Mouse (Mus musculus): ENCODE measurements around the gene Dusp11. TPM values are rescaled to one million over a fixed set of nuclear protein-coding genes. Genes with fewer than 3 reads are reported as not detected.
"Not testable (repeated sequence)": the region's sequence is repeated elsewhere in the genome, so short reads cannot be mapped to it uniquely, and the experiment has no call there.

The Dusp11 gene
- polyA plus RNA-seq, 1 experiment from 2014 or later, result 49.8 TPM

DNA sequence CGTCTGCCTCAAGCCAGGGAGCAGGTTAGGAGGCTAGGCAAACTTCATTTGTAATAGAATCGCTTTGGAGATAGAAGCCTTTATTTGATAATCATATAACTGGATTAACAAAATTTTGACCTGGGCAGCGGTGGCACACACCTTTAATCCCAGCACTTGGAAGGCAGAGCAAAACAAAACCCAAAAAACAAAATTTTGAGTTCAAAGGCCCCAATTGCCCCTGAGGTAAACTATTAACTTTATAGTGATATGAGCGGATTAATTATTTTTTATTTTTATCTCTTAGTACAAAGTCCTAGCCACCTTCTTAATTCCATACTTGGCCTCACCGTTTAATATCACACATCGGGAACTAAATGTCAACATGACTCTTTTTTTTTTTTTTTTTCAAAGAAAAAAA, 44.9 kb downstream of the Dusp11 start:
- H3K36me3 ChIP-seq (ENCODE audit: control insufficient read depth, insufficient read depth, low read length), result peaks cover 3% of the 10 kb centered on the region; the same call in 1 of the 2 replicates
- peak overlapping the region; percentile 81 for H3K9ac ChIP-seq (ENCODE audit: low read length)
- H3K27ac ChIP-seq (replicated peaks in 1 of 2; ENCODE audit: control insufficient read depth in 1 of 2, insufficient read depth in 1 of 2, low read depth in 2 of 2, low read length in 2 of 2), result peak overlapping the region in 1 of 2 experiments; percentile 76; a peak in 2 of 4 replicates
- peaks cover 0 to 8% of the 10 kb centered on the region in 2 experiments; a peak in 2 of 4 replicates for H3K4me1 ChIP-seq (ENCODE audit: control insufficient read depth in 2 of 2, insufficient read depth in 2 of 2, low read length in 2 of 2)
- H3K27me3 ChIP-seq (ENCODE audit: control insufficient read depth, insufficient read depth, low read length), result no peaks in the 10 kb centered on the region
- ATAC-seq (ENCODE audit: insufficient number of reproducible peaks, insufficient read depth, low FRiP score, low read depth), result no peak
- peak overlapping the region; percentile 78 for H3K4me2 ChIP-seq (ENCODE audit: low read length)
- H3K4me3 ChIP-seq (ENCODE audit: control insufficient read depth in 1 of 2, insufficient read depth in 1 of 2, low read depth in 1 of 2, low read length in 2 of 2), result peak overlapping the region; percentile 56 to 82; a peak in 3 of 4 replicates
- no peaks in the 10 kb centered on the region for H3K9me3 ChIP-seq (ENCODE audit: control insufficient read depth, low read length)
- 86% methylated on average over 6 of the region's 6 CpGs for WGBS

DNA sequence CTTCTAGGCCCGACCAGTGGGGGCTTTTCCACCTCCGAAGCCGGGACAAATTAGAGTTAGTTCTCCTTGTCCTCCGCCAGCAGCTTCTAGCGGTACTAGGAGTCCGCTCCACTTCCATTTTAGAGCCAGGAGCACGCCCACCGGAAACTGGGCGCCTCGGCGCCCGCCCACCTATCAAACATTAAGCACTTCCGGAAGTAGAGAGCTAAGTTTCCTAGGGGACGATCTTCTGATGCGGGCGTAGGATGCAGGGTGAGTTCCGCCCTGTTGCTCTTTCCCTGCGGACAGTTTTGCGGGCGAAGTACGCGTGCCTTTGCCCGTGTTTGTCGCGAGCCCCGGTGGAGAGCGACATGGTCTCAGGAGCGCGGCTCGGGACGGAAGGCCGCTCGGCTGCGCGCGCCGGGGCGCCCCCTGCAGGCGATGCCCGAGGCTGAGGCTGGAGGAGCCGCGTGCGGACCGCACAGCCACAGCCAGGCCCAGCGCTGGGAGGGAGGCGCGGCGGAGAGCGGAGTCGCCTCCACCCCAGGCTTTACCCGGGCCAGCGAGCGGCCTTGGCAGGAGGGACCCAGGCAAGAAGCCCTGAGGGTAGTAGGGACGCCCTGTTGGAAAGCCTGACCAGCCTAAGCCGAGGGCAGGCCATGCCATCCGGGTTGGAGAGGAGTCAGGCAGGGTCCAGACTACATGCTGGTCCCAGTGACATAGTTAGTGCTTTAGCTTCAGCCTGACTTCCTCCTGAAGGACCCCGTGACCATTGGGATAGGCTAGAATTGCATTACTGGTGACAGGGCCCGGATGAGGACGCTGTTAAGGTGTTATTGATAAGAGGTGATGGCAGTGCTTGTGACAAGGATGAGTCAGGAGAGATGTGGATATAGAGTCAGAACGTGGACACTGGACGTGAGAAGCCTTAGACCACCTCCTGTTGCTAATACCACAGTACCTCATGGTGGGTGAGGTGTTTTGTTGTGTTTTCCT, 45.6 kb downstream of the Dusp11 start, which contains the start of gene Nat8f1:
Gene Nat8f1 (minus strand): TSS at position 149 of the 975 bp plus-strand sequence.
- not testable (repeated sequence) for H3K9me3 ChIP-seq (ENCODE audit: control insufficient read depth, low read length); H3K36me3 ChIP-seq (ENCODE audit: control insufficient read depth, insufficient read depth, low read length); H3K27me3 ChIP-seq (ENCODE audit: control insufficient read depth, insufficient read depth, low read length); H3K4me1 ChIP-seq (ENCODE audit: control insufficient read depth in 2 of 2, insufficient read depth in 2 of 2, low read length in 2 of 2)
- Histone ChIP-seq H3K27ac (replicated peaks in 1 of 2; ENCODE audit: control insufficient read depth in 1 of 2, insufficient read depth in 1 of 2, low read depth in 2 of 2, low read length in 2 of 2) (peak within 1 kb of the TSS; percentile 76 to 93), H3K4me3 (ENCODE audit: control insufficient read depth in 1 of 2, insufficient read depth in 1 of 2, low read depth in 1 of 2, low read length in 2 of 2) (peak within 1 kb of the TSS; percentile 56 to 82), H3K4me2 (ENCODE audit: low read length) (peak within 1 kb of the TSS; percentile 78), H3K9ac (ENCODE audit: low read length) (peak within 1 kb of the TSS; percentile 81)
- peak; percentile 94 for ATAC-seq (ENCODE audit: insufficient number of reproducible peaks, insufficient read depth, low FRiP score, low read depth)
- under 1% methylated on average over 60 of the region's 61 CpGs for WGBS

DNA sequence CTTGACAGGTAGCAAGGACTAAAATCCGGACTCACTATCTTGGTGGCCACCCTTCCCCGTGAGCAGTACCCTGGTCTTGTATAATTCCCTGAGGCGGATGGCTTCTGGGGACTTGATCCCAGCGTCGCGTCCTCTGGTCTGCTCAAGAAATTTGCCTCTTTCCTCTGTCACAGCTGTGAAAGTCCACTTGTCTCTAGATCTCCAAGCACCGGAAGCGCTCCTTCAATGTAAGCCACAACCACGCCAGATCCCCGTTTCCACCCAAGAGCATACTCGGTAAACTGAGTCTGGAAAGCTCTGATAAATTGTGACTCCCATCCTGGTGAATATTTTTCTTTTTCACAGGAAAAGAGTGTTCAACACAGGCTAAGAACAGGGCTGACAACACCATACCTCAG, 46.3 kb downstream of the Dusp11 start:
- peak overlapping the region; percentile 81 for H3K9ac ChIP-seq (ENCODE audit: low read length)
- peak overlapping the region; percentile 76 to 93 for H3K27ac ChIP-seq (replicated peaks in 1 of 2; ENCODE audit: control insufficient read depth in 1 of 2, insufficient read depth in 1 of 2, low read depth in 2 of 2, low read length in 2 of 2)
- no peak for ATAC-seq (ENCODE audit: insufficient number of reproducible peaks, insufficient read depth, low FRiP score, low read depth)
- 4% methylated on average over 11 of the region's 11 CpGs for WGBS
- H3K4me3 ChIP-seq (ENCODE audit: control insufficient read depth in 1 of 2, insufficient read depth in 1 of 2, low read depth in 1 of 2, low read length in 2 of 2), result peak overlapping the region; percentile 56 to 82
- peaks cover 0 to 8% of the 10 kb centered on the region in 2 experiments; a peak in 2 of 4 replicates for H3K4me1 ChIP-seq (ENCODE audit: control insufficient read depth in 2 of 2, insufficient read depth in 2 of 2, low read length in 2 of 2)
- peak overlapping the region; percentile 78 for H3K4me2 ChIP-seq (ENCODE audit: low read length)
- H3K36me3 ChIP-seq (ENCODE audit: control insufficient read depth, insufficient read depth, low read length), result no peaks in the 10 kb centered on the region
- H3K9me3 ChIP-seq (ENCODE audit: control insufficient read depth, low read length), result no peaks in the 10 kb centered on the region
- H3K27me3 ChIP-seq (ENCODE audit: control insufficient read depth, insufficient read depth, low read length), result no peaks in the 10 kb centered on the region

DNA sequence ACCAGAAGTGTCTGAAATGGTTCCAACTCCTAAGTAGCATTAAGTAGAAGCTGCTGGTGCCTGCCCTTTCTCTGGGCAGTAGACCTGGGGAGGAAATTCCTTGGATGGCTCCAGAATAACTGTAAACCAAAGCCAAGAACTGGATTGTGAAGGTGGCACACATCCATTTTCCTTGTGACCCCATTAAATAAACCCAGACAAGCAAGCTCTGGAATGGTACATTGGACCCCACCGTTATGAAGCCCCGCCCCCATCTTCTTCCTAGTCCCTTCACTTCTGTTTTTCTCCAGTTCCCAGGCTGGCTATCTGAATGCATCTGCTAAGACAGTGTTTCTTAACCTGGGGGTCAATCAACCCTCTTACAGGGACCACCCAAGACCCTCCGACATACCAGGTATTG, 49.9 kb downstream of the Dusp11 start, which contains the start of gene Tprkb:
Gene Tprkb (plus strand): TSS at position 279 of the 400 bp plus-strand sequence.
- H3K4me1 ChIP-seq (ENCODE audit: control insufficient read depth in 2 of 2, insufficient read depth in 2 of 2, low read length in 2 of 2), result peaks cover 0 to 8% of the 10 kb centered on the region in 2 experiments; a peak in 2 of 4 replicates
- H3K4me3 ChIP-seq (ENCODE audit: control insufficient read depth in 1 of 2, insufficient read depth in 1 of 2, low read depth in 1 of 2, low read length in 2 of 2), result no peak within 1 kb of the TSS
- H3K9ac ChIP-seq (ENCODE audit: low read length), result no peak within 1 kb of the TSS
- WGBS, result 84% methylated on average over 3 of the region's 3 CpGs
- H3K27ac ChIP-seq (replicated peaks in 1 of 2; ENCODE audit: control insufficient read depth in 1 of 2, insufficient read depth in 1 of 2, low read depth in 2 of 2, low read length in 2 of 2), result no peak within 1 kb of the TSS
- no peaks in the 10 kb centered on the region for H3K36me3 ChIP-seq (ENCODE audit: control insufficient read depth, insufficient read depth, low read length)
- no peaks in the 10 kb centered on the region for H3K9me3 ChIP-seq (ENCODE audit: control insufficient read depth, low read length)
- H3K4me2 ChIP-seq (ENCODE audit: low read length), result no peak within 1 kb of the TSS
- H3K27me3 ChIP-seq (ENCODE audit: control insufficient read depth, insufficient read depth, low read length), result no peaks in the 10 kb centered on the region
- no peak for ATAC-seq (ENCODE audit: insufficient number of reproducible peaks, insufficient read depth, low FRiP score, low read depth)

DNA sequence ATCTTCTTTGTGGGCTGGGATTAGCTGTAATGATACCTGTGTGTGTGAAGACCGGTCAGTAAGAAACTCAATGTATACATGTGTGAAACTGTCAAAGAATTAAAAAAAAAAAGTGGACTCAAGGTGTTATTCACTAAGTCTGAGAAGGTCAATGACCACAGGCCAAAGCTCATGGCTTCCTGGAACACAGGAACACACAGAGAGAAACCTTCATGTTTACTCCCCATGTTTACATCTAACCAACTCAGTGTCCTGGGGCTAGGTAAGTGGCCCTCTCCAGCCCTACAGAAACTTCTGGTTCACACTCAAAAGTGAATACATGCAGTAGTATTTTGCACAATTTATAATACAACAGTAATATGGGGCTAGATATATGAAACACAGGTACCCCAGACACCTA, 51.8 kb downstream of the Dusp11 start:
- Histone ChIP-seq H3K36me3 (ENCODE audit: control insufficient read depth, insufficient read depth, low read length) (no peaks in the 10 kb centered on the region), H3K4me1 (ENCODE audit: control insufficient read depth in 2 of 2, insufficient read depth in 2 of 2, low read length in 2 of 2) (peaks cover 0 to under 1% of the 10 kb centered on the region in 2 experiments; a peak in 1 of 4 replicates), H3K4me3 (ENCODE audit: control insufficient read depth in 1 of 2, insufficient read depth in 1 of 2, low read depth in 1 of 2, low read length in 2 of 2) (no peak overlapping the region), H3K4me2 (ENCODE audit: low read length) (no peak overlapping the region), H3K27me3 (ENCODE audit: control insufficient read depth, insufficient read depth, low read length) (no peaks in the 10 kb centered on the region), H3K9ac (ENCODE audit: low read length) (no peak overlapping the region), H3K9me3 (ENCODE audit: control insufficient read depth, low read length) (no peaks in the 10 kb centered on the region), H3K27ac (replicated peaks in 1 of 2; ENCODE audit: control insufficient read depth in 1 of 2, insufficient read depth in 1 of 2, low read depth in 2 of 2, low read length in 2 of 2) (no peak overlapping the region)
- ATAC-seq (ENCODE audit: insufficient number of reproducible peaks, insufficient read depth, low FRiP score, low read depth), result no peak
- WGBS, result 94% methylated on average over 1 of the region's 1 CpGs

DNA sequence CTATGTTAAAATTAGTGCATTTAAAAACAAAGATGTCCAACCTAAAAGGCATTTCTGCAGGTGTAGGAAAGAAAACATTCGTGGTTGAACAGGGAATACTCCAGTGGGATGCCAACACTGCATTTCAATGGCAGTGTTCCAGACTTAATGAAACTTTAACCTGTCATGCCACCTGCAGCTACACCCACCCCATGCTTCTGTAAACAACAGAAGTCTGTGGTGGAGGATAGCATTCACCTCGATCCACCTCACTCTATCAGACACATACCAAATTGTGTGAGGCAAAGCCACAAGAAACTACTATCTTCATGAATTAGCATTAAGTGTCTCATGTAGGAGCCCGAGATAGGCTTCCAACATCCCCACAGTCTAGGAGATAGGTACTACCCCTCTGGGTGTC, 53.1 kb downstream of the Dusp11 start:
- no peak overlapping the region for H3K4me3 ChIP-seq (ENCODE audit: control insufficient read depth in 1 of 2, insufficient read depth in 1 of 2, low read depth in 1 of 2, low read length in 2 of 2)
- H3K4me2 ChIP-seq (ENCODE audit: low read length), result no peak overlapping the region
- H3K9ac ChIP-seq (ENCODE audit: low read length), result no peak overlapping the region
- H3K27me3 ChIP-seq (ENCODE audit: control insufficient read depth, insufficient read depth, low read length), result no peaks in the 10 kb centered on the region
- ATAC-seq (ENCODE audit: insufficient number of reproducible peaks, insufficient read depth, low FRiP score, low read depth), result no peak
- H3K9me3 ChIP-seq (ENCODE audit: control insufficient read depth, low read length), result no peaks in the 10 kb centered on the region
- H3K36me3 ChIP-seq (ENCODE audit: control insufficient read depth, insufficient read depth, low read length), result no peaks in the 10 kb centered on the region
- WGBS, result 59% methylated on average over 3 of the region's 3 CpGs
- no peak overlapping the region for H3K27ac ChIP-seq (replicated peaks in 1 of 2; ENCODE audit: control insufficient read depth in 1 of 2, insufficient read depth in 1 of 2, low read depth in 2 of 2, low read length in 2 of 2)
- H3K4me1 ChIP-seq (ENCODE audit: control insufficient read depth in 2 of 2, insufficient read depth in 2 of 2, low read length in 2 of 2), result no peaks in the 10 kb centered on the region

DNA sequence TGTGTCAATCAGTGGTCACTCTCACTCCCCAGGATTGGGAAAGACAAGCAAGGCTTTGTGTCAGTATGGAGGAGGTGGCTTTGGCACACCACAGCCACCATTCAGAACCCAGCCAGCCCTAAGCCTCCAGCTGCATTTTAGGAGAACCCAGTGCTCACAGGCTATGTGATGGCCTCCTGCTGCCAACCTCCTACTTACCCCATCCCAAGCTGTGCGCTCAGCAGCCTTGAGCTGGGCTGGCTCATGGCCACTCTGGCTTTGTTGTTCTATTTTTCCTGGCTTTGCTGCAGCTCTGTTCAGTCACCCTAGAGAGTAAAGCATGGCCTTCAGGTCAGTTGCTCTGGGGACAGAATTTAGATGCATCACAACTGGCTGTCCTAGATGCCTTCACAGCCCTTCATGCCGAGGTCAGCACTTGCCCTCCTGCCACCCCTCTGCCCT, 54.5 kb downstream of the Dusp11 start:
- not testable (repeated sequence) for H3K36me3 ChIP-seq (ENCODE audit: control insufficient read depth, insufficient read depth, low read length); H3K27ac ChIP-seq (replicated peaks in 1 of 2; ENCODE audit: control insufficient read depth in 1 of 2, insufficient read depth in 1 of 2, low read depth in 2 of 2, low read length in 2 of 2); H3K4me1 ChIP-seq (ENCODE audit: control insufficient read depth in 2 of 2, insufficient read depth in 2 of 2, low read length in 2 of 2); H3K4me2 ChIP-seq (ENCODE audit: low read length); H3K27me3 ChIP-seq (ENCODE audit: control insufficient read depth, insufficient read depth, low read length); H3K9me3 ChIP-seq (ENCODE audit: control insufficient read depth, low read length); H3K4me3 ChIP-seq (ENCODE audit: control insufficient read depth in 1 of 2, insufficient read depth in 1 of 2, low read depth in 1 of 2, low read length in 2 of 2); H3K9ac ChIP-seq (ENCODE audit: low read length); ATAC-seq (ENCODE audit: insufficient number of reproducible peaks, insufficient read depth, low FRiP score, low read depth)
- 57% methylated on average over 2 of the region's 2 CpGs for WGBS
